Mouse (Mus musculus): ENCODE results near the gene Dct. TPM values are rescaled to one million over a fixed set of nuclear protein-coding genes. Genes with fewer than 3 reads are reported as not detected.

Gene Dct
- polyA plus RNA-seq, 1 experiment: 0.23 TPM

GRCm38 (mm10) chr14:118086271-118087035, 34.4 kb upstream of the Dct start:
- TF ChIP-seq POLR2A (IDR thresholded peaks at IDR 0.05; ENCODE audit: control insufficient read depth, extremely low read depth, insufficient read depth, low read length, poor library complexity): no peak
- no peak for TF ChIP-seq CTCF (IDR thresholded peaks at IDR 0.05; ENCODE audit: borderline replicate concordance, control insufficient read depth, extremely low read depth, insufficient read depth, low read length, poor library complexity)

GRCm38 (mm10) chr14:118083851-118084250, 31.8 kb upstream of the Dct start:
- Histone ChIP-seq H3K36me3 (ENCODE audit: control insufficient read depth, insufficient read depth, low read length) (no peaks in the 10 kb centered on the region), H3K4me3 (ENCODE audit: control insufficient read depth, insufficient read depth, low read length) (no peak overlapping the region), H3K27me3 (ENCODE audit: control insufficient read depth, insufficient read depth, low read length) (no peaks in the 10 kb centered on the region), H3K27ac (ENCODE audit: control insufficient read depth, insufficient read depth, low read length) (no peak overlapping the region), H3K4me1 (replicated peaks; ENCODE audit: control insufficient read depth, insufficient read depth, low read length) (no peaks in the 10 kb centered on the region)
- no peak for DNase-seq
- 91% methylated on average over 6 of the region's 6 CpGs for WGBS
- TF ChIP-seq POLR2A (IDR thresholded peaks at IDR 0.05; ENCODE audit: control insufficient read depth, extremely low read depth, insufficient read depth, low read length, poor library complexity) (no peak), CTCF (IDR thresholded peaks at IDR 0.05; ENCODE audit: borderline replicate concordance, control insufficient read depth, extremely low read depth, insufficient read depth, low read length, poor library complexity) (no peak)

More at GRCm38 (mm10) chr14:118086271-118087035, 34.4 kb upstream of the Dct start:
- Histone ChIP-seq H3K4me3 (ENCODE audit: control insufficient read depth, insufficient read depth, low read length) (no peak overlapping the region), H3K27ac (ENCODE audit: control insufficient read depth, insufficient read depth, low read length) (no peak overlapping the region), H3K27me3 (ENCODE audit: control insufficient read depth, insufficient read depth, low read length) (no peaks in the 10 kb centered on the region), H3K36me3 (ENCODE audit: control insufficient read depth, insufficient read depth, low read length) (no peaks in the 10 kb centered on the region), H3K4me1 (replicated peaks; ENCODE audit: control insufficient read depth, insufficient read depth, low read length) (0 out of 2 replicates have a peak, but pooled peaks cover 2% of the 10 kb centered on the region)
- WGBS: 91% methylated on average over 5 of the region's 5 CpGs
- DNase-seq: no peak

DNA sequence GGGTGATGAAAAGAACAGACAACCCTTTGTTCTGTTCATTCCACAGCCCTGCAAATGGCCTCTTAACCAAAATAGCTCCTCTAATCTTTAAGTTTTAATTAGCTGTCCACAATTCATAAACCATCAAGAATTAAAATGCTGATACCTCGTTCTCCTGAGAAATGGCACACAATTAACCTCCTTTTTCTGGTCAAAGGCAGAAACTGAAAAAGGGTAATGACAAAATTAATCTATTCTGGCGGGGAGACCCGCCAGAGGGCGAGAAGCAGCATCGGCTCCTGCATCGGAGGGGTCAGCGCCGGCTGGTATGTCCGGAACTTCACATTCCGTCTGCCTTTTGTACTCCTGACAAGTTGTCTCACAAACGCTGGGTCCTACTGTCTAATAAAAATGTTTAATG, 28.6 kb upstream of the Dct start:
- Histone ChIP-seq H3K4me1 (replicated peaks; ENCODE audit: control insufficient read depth, insufficient read depth, low read length) (no peaks in the 10 kb centered on the region), H3K36me3 (ENCODE audit: control insufficient read depth, insufficient read depth, low read length) (no peaks in the 10 kb centered on the region), H3K4me3 (ENCODE audit: control insufficient read depth, insufficient read depth, low read length) (no peak overlapping the region), H3K27ac (ENCODE audit: control insufficient read depth, insufficient read depth, low read length) (no peak overlapping the region), H3K27me3 (ENCODE audit: control insufficient read depth, insufficient read depth, low read length) (no peaks in the 10 kb centered on the region)
- no peak for DNase-seq
- no peak for TF ChIP-seq POLR2A (IDR thresholded peaks at IDR 0.05; ENCODE audit: control insufficient read depth, extremely low read depth, insufficient read depth, low read length, poor library complexity)
- TF ChIP-seq CTCF (IDR thresholded peaks at IDR 0.05; ENCODE audit: borderline replicate concordance, control insufficient read depth, extremely low read depth, insufficient read depth, low read length, poor library complexity): no peak
- WGBS: 85% methylated on average over 11 of the region's 11 CpGs

DNA sequence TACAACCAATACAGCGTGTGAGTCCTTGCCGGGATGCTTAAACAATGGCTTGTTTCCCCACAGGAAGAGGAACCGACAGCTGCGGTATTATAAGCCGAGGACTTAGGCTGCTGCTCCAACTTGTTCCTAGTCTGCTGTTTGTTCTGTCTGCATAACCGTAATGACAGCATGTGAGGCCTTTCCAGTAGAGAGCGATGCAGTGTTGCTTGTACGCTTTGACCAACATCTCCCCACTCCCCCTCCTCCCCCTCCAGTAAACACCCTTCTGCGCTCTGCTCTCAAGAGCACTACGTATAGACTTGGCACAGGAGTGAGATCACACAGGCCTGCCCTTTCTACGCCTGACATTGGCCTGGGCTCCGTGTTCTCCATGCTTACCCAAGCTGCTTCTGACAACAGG, 18.1 kb upstream of the Dct start:
- WGBS: 35% methylated on average over 12 of the region's 12 CpGs
- Histone ChIP-seq H3K4me1 (replicated peaks; ENCODE audit: control insufficient read depth, insufficient read depth, low read length) (no peaks in the 10 kb centered on the region), H3K27ac (ENCODE audit: control insufficient read depth, insufficient read depth, low read length) (no peak overlapping the region), H3K36me3 (ENCODE audit: control insufficient read depth, insufficient read depth, low read length) (no peaks in the 10 kb centered on the region), H3K4me3 (ENCODE audit: control insufficient read depth, insufficient read depth, low read length) (no peak overlapping the region), H3K27me3 (ENCODE audit: control insufficient read depth, insufficient read depth, low read length) (no peaks in the 10 kb centered on the region)
- TF ChIP-seq POLR2A (IDR thresholded peaks at IDR 0.05; ENCODE audit: control insufficient read depth, extremely low read depth, insufficient read depth, low read length, poor library complexity): no peak
- no peak for DNase-seq

- Histone ChIP-seq H3K36me3 (ENCODE audit: control insufficient read depth, insufficient read depth, low read length) (no peaks in the 10 kb centered on the region), H3K27me3 (ENCODE audit: control insufficient read depth, insufficient read depth, low read length) (no peaks in the 10 kb centered on the region), H3K4me1 (replicated peaks; ENCODE audit: control insufficient read depth, insufficient read depth, low read length) (no peaks in the 10 kb centered on the region), H3K4me3 (ENCODE audit: control insufficient read depth, insufficient read depth, low read length) (no peak overlapping the region), H3K27ac (ENCODE audit: control insufficient read depth, insufficient read depth, low read length) (no peak overlapping the region)
- TF ChIP-seq CTCF (IDR thresholded peaks at IDR 0.05; ENCODE audit: borderline replicate concordance, control insufficient read depth, extremely low read depth, insufficient read depth, low read length, poor library complexity) (no peak), POLR2A (IDR thresholded peaks at IDR 0.05; ENCODE audit: control insufficient read depth, extremely low read depth, insufficient read depth, low read length, poor library complexity) (no peak)
- no peak for DNase-seq
- WGBS: 92% methylated on average over 12 of the region's 12 CpGs
Measured at GRCm38 (mm10) chr14:118069439-118070079, 17.5 kb upstream of the Dct start.

GRCm38 (mm10) chr14:118061766-118062432, 9.9 kb upstream of the Dct start:
- WGBS: 85% methylated on average over 7 of the region's 7 CpGs
- H3K4me1 ChIP-seq (replicated peaks; ENCODE audit: control insufficient read depth, insufficient read depth, low read length): no peaks in the 10 kb centered on the region

More at GRCm38 (mm10) chr14:118061766-118062432, 9.9 kb upstream of the Dct start:
- H3K4me3 ChIP-seq (ENCODE audit: control insufficient read depth, insufficient read depth, low read length): no peak overlapping the region
- TF ChIP-seq CTCF (IDR thresholded peaks at IDR 0.05; ENCODE audit: borderline replicate concordance, control insufficient read depth, extremely low read depth, insufficient read depth, low read length, poor library complexity) (no peak), POLR2A (IDR thresholded peaks at IDR 0.05; ENCODE audit: control insufficient read depth, extremely low read depth, insufficient read depth, low read length, poor library complexity) (no peak)
- DNase-seq: no peak
- no peak overlapping the region for H3K27ac ChIP-seq (ENCODE audit: control insufficient read depth, insufficient read depth, low read length)
- H3K27me3 ChIP-seq (ENCODE audit: control insufficient read depth, insufficient read depth, low read length): no peaks in the 10 kb centered on the region
- H3K36me3 ChIP-seq (ENCODE audit: control insufficient read depth, insufficient read depth, low read length): no peaks in the 10 kb centered on the region
